Mouse (Mus musculus): Measurements from ENCODE around the gene Ap1b1. TPM values are rescaled to one million over a fixed set of nuclear protein-coding genes. Genes with fewer than 3 reads are reported as not detected.
"Not testable (repeated sequence)": the region's sequence is repeated elsewhere in the genome, so short reads cannot be mapped to it uniquely, and the experiment has no call there.

The Ap1b1 gene
- polyA plus RNA-seq, 1 experiment from 2014 or later: 60.0 TPM

- ATAC-seq (ENCODE audit: insufficient number of reproducible peaks, low FRiP score, low TSS enrichment, low read depth): no peak
- H3K36me3 ChIP-seq: peaks cover 10% of the 10 kb centered on the region
- H3K4me2 ChIP-seq (replicated peaks): peak overlapping the region; percentile 91
- H3K9me3 ChIP-seq (replicated peaks): no peaks in the 10 kb centered on the region
- H3K4me1 ChIP-seq: peaks cover 56% of the 10 kb centered on the region
- WGBS: 52% methylated on average over 31 of the region's 31 CpGs
- peak overlapping the region; percentile 73 for H3K4me3 ChIP-seq (replicated peaks)
- H3K27me3 ChIP-seq: peaks cover 54% of the 10 kb centered on the region
- H3K27ac ChIP-seq (replicated peaks): no peak overlapping the region
- no peak overlapping the region for H3K9ac ChIP-seq
These were observed 77.1 kb downstream of the Ap1b1 start for GRCm38 (mm10) chr11:5063561-5064281.

GRCm38 (mm10) chr11:5064282-5065055, 77.8 kb downstream of the Ap1b1 start:
- Histone ChIP-seq H3K9ac (peak overlapping the region; percentile 66), H3K36me3 (peaks cover 17% of the 10 kb centered on the region), H3K9me3 (replicated peaks) (no peaks in the 10 kb centered on the region), H3K27me3 (peaks cover 46% of the 10 kb centered on the region), H3K27ac (replicated peaks) (no peak overlapping the region), H3K4me1 (peaks cover 48% of the 10 kb centered on the region), H3K4me3 (replicated peaks) (peak overlapping the region; percentile 73), H3K4me2 (replicated peaks) (peak overlapping the region; percentile 91)
- WGBS: 13% methylated on average over 38 of the region's 38 CpGs
- ATAC-seq (ENCODE audit: insufficient number of reproducible peaks, low FRiP score, low TSS enrichment, low read depth): no peak

GRCm38 (mm10) chr11:5065056-5065821, 78.6 kb downstream of the Ap1b1 start, which contains the start of gene Gas2l1:
TSS of gene Gas2l1 (minus strand) at chr11:5065327.
- 1% methylated on average over 49 of the region's 50 CpGs for WGBS
- peaks cover 23% of the 10 kb centered on the region for H3K36me3 ChIP-seq
- peak; percentile 86 for ATAC-seq (ENCODE audit: insufficient number of reproducible peaks, low FRiP score, low TSS enrichment, low read depth)
- peak within 1 kb of the TSS; percentile 18 for H3K27ac ChIP-seq (replicated peaks)
- H3K4me3 ChIP-seq (replicated peaks): peak within 1 kb of the TSS; percentile 73
- H3K4me2 ChIP-seq (replicated peaks): peak within 1 kb of the TSS; percentile 91
- H3K9ac ChIP-seq: peak within 1 kb of the TSS; percentile 66
- peaks cover 38% of the 10 kb centered on the region for H3K27me3 ChIP-seq
- H3K9me3 ChIP-seq (replicated peaks): no peaks in the 10 kb centered on the region
- H3K4me1 ChIP-seq: peaks cover 43% of the 10 kb centered on the region

GRCm38 (mm10) chr11:5067063-5067462, 80.4 kb downstream of the Ap1b1 start:
- Histone ChIP-seq H3K9ac (no peak overlapping the region), H3K4me1 (peaks cover 29% of the 10 kb centered on the region), H3K9me3 (replicated peaks) (no peaks in the 10 kb centered on the region), H3K27me3 (peaks cover 21% of the 10 kb centered on the region; the same call in 1 of the 2 replicates), H3K36me3 (peaks cover 41% of the 10 kb centered on the region), H3K4me2 (replicated peaks) (no peak overlapping the region), H3K27ac (replicated peaks) (no peak overlapping the region), H3K4me3 (replicated peaks) (no peak overlapping the region)
- ATAC-seq (ENCODE audit: insufficient number of reproducible peaks, low FRiP score, low TSS enrichment, low read depth): no peak

- no peaks in the 10 kb centered on the region for H3K9me3 ChIP-seq (replicated peaks)
- peaks cover 54% of the 10 kb centered on the region for H3K36me3 ChIP-seq
- ATAC-seq (ENCODE audit: insufficient number of reproducible peaks, low FRiP score, low TSS enrichment, low read depth): no peak
- H3K27me3 ChIP-seq: 0 out of 2 replicates have a peak, but pooled peaks cover 8% of the 10 kb centered on the region
- no peak overlapping the region; the same call in 1 of the 2 replicates for H3K27ac ChIP-seq (replicated peaks)
- H3K9ac ChIP-seq: no peak overlapping the region
- 81% methylated on average over 9 of the region's 9 CpGs for WGBS
- no peak overlapping the region for H3K4me3 ChIP-seq (replicated peaks)
- H3K4me2 ChIP-seq (replicated peaks): no peak overlapping the region
- H3K4me1 ChIP-seq: peaks cover 16% of the 10 kb centered on the region
These were observed 81.7 kb downstream of the Ap1b1 start for GRCm38 (mm10) chr11:5068126-5068971.

- Histone ChIP-seq H3K4me3 (replicated peaks) (no peak overlapping the region), H3K27ac (replicated peaks) (no peak overlapping the region), H3K9ac (no peak overlapping the region), H3K4me1 (no peaks in the 10 kb centered on the region), H3K36me3 (peaks cover 80% of the 10 kb centered on the region), H3K9me3 (replicated peaks) (no peaks in the 10 kb centered on the region), H3K27me3 (no peaks in the 10 kb centered on the region), H3K4me2 (replicated peaks) (no peak overlapping the region)
- no peak for ATAC-seq (ENCODE audit: insufficient number of reproducible peaks, low FRiP score, low TSS enrichment, low read depth)
- 67% methylated on average over 4 of the region's 4 CpGs for WGBS
These were observed 88.3 kb downstream of the Ap1b1 start for GRCm38 (mm10) chr11:5074882-5075281.

- H3K36me3 ChIP-seq: peaks cover 78% of the 10 kb centered on the region
- H3K4me3 ChIP-seq (replicated peaks): no peak overlapping the region
- H3K4me1 ChIP-seq: no peaks in the 10 kb centered on the region
- no peaks in the 10 kb centered on the region for H3K9me3 ChIP-seq (replicated peaks)
- H3K27me3 ChIP-seq: no peaks in the 10 kb centered on the region
- H3K9ac ChIP-seq: no peak overlapping the region
- no peak overlapping the region for H3K4me2 ChIP-seq (replicated peaks)
- H3K27ac ChIP-seq (replicated peaks): no peak overlapping the region
- no peak for ATAC-seq (ENCODE audit: insufficient number of reproducible peaks, low FRiP score, low TSS enrichment, low read depth)
These were observed 89.1 kb downstream of the Ap1b1 start for GRCm38 (mm10) chr11:5075760-5076159.

GRCm38 (mm10) chr11:5076843-5077242, 90.2 kb downstream of the Ap1b1 start:
- not testable (repeated sequence) for H3K27ac ChIP-seq (replicated peaks)
- WGBS: 73% methylated on average over 4 of the region's 5 CpGs

GRCm38 (mm10) chr11:5089147-5089546, 102.5 kb downstream of the Ap1b1 start:
- Histone ChIP-seq H3K27ac (replicated peaks) (no peak overlapping the region), H3K4me3 (replicated peaks) (no peak overlapping the region), H3K36me3 (peaks cover 75% of the 10 kb centered on the region), H3K4me2 (replicated peaks) (no peak overlapping the region), H3K9ac (no peak overlapping the region), H3K27me3 (no peaks in the 10 kb centered on the region), H3K9me3 (replicated peaks) (no peaks in the 10 kb centered on the region), H3K4me1 (no peaks in the 10 kb centered on the region)
- no peak for ATAC-seq (ENCODE audit: insufficient number of reproducible peaks, low FRiP score, low TSS enrichment, low read depth)
- 90% methylated on average over 1 of the region's 1 CpGs for WGBS

More at GRCm38 (mm10) chr11:5076843-5077242, 90.2 kb downstream of the Ap1b1 start:
- H3K4me1 ChIP-seq; ATAC-seq (ENCODE audit: insufficient number of reproducible peaks, low FRiP score, low TSS enrichment, low read depth); H3K4me2 ChIP-seq (replicated peaks); H3K9me3 ChIP-seq (replicated peaks); H3K4me3 ChIP-seq (replicated peaks); H3K9ac ChIP-seq; H3K27me3 ChIP-seq: not testable (repeated sequence)
- peaks cover 72% of the 10 kb centered on the region for H3K36me3 ChIP-seq

- H3K9ac ChIP-seq: no peak overlapping the region
- no peak for ATAC-seq (ENCODE audit: insufficient number of reproducible peaks, low FRiP score, low TSS enrichment, low read depth)
- WGBS: 45% methylated on average over 2 of the region's 2 CpGs
- H3K27me3 ChIP-seq: no peaks in the 10 kb centered on the region
- H3K36me3 ChIP-seq: peaks cover 50% of the 10 kb centered on the region
- peaks cover 5% of the 10 kb centered on the region for H3K4me1 ChIP-seq
- H3K4me2 ChIP-seq (replicated peaks): no peak overlapping the region
- H3K27ac ChIP-seq (replicated peaks): no peak overlapping the region
- H3K4me3 ChIP-seq (replicated peaks): no peak overlapping the region
- no peaks in the 10 kb centered on the region for H3K9me3 ChIP-seq (replicated peaks)
These were observed 105.1 kb downstream of the Ap1b1 start for GRCm38 (mm10) chr11:5091706-5092105.
